Mouse (Mus musculus) MEL (cell line): Measurements from ENCODE around the gene Pygo1. TPM values are rescaled to one million over a fixed set of nuclear protein-coding genes. Genes with fewer than 3 reads are reported as not detected.

Experiments
- DNase-seq: peaks from one replicate; pipeline ENCODE4 v3.0.0; 2011; ENCODE audit warnings: low read depth, low spot score
- H3K27ac ChIP-seq: 2 replicates; pipeline ENCODE4 v1.5.1; 2012; ENCODE audit warnings: low read depth, mild to moderate bottlenecking, control low read depth, low read length, moderate library complexity; ENCODE audit not compliant: control insufficient read depth
- H3K27me3 ChIP-seq, 2 experiments: fragments of 150-350 bp in 1 of 2; sonication (generic) in 1 of 2; 2 replicates each; pipeline ENCODE4 v1.6.1; 2012; ENCODE audit warnings: low read length in 2 of 2, mild to moderate bottlenecking in 2 of 2, improper control_type of control experiment in 1 of 2, moderate library complexity in 1 of 2; ENCODE audit not compliant: insufficient read depth in 2 of 2, control insufficient read depth in 1 of 2
- H3K36me3 ChIP-seq, 2 experiments: 2 replicates each; pipeline ENCODE4 v1.6.1; 2012 to 2014; ENCODE audit warnings: low read length in 2 of 2, improper control_type of control experiment in 1 of 2, inconsistent platforms in 1 of 2, mild to moderate bottlenecking in 1 of 2; ENCODE audit not compliant: insufficient read depth in 2 of 2, control insufficient read depth in 1 of 2
- H3K4me1 ChIP-seq, 2 experiments: fragments of 150-350 bp in 1 of 2; sonication (generic) in 1 of 2; 2 replicates each; pipeline ENCODE4 v1.6.1; 2012; ENCODE audit warnings: low read length in 2 of 2, improper control_type of control experiment in 1 of 2, mild to moderate bottlenecking in 1 of 2; ENCODE audit not compliant: insufficient read depth in 2 of 2, control insufficient read depth in 1 of 2
- H3K4me3 ChIP-seq, 2 experiments: fragments of 150-350 bp in 1 of 2; sonication (generic) in 1 of 2; 2 replicates each; pipeline ENCODE4 v1.5.1; 2012; ENCODE audit warnings: low read depth in 2 of 2, low read length in 2 of 2, mild to moderate bottlenecking in 2 of 2, moderate library complexity in 2 of 2, control low read depth in 1 of 2, improper control_type of control experiment in 1 of 2; ENCODE audit not compliant: control insufficient read depth in 1 of 2, insufficient read depth in 1 of 2
- H3K79me2 ChIP-seq: 2 replicates; pipeline ENCODE4 v1.6.1; 2012; ENCODE audit warnings: mild to moderate bottlenecking, low read length, moderate library complexity; ENCODE audit not compliant: control insufficient read depth, poor library complexity, insufficient read depth
- H3K9ac ChIP-seq: 2 replicates; pipeline ENCODE4 v1.6.1; 2012; ENCODE audit warnings: low read depth, mild to moderate bottlenecking, control low read depth, low read length, moderate library complexity; ENCODE audit not compliant: control insufficient read depth, poor library complexity, severe bottlenecking
- H3K9me3 ChIP-seq: fragments of 150-350 bp; sonication (generic); replicated peaks from 2 replicates; pipeline ENCODE4 v1.6.1; 2012; ENCODE audit warnings: mild to moderate bottlenecking, low read length, improper control_type of control experiment, moderate library complexity; ENCODE audit not compliant: insufficient read depth
- CHD1 ChIP-seq: IDR thresholded peaks from 2 replicates; pipeline ENCODE4 v1.6.1; 2012; ENCODE audit warnings: low read depth, mild to moderate bottlenecking, inconsistent platforms, low read length, improper control_type of control experiment
- CTCF ChIP-seq, 3 experiments: IDR thresholded peaks in 2 of 3; conservative IDR thresholded peaks in 1 of 3; 2 replicates each; pipeline ENCODE4 v1.5.1; 2011 to 2012; ENCODE audit warnings: low read length in 3 of 3, low read depth in 2 of 3, mild to moderate bottlenecking in 2 of 3, improper control_type of control experiment in 1 of 3, inconsistent platforms in 1 of 3, mixed read lengths in 1 of 3, moderate library complexity in 1 of 3; ENCODE audit not compliant: control insufficient read depth in 1 of 3, insufficient read depth in 1 of 3, poor library complexity in 1 of 3, severe bottlenecking in 1 of 3
- E2F4 ChIP-seq: IDR thresholded peaks from 2 replicates; pipeline ENCODE4 v1.6.1; 2011; ENCODE audit warnings: low read depth, low read length, improper control_type of control experiment, borderline replicate concordance
- ELF1 ChIP-seq: IDR thresholded peaks from 2 replicates; pipeline ENCODE4 v1.6.1; 2014; ENCODE audit warnings: low read depth, mild to moderate bottlenecking, inconsistent platforms, low read length, improper control_type of control experiment, moderate library complexity
- EP300 ChIP-seq, 2 experiments: IDR thresholded peaks; 2 replicates each; pipeline ENCODE4 v1.6.1; 2011; ENCODE audit warnings: improper control_type of control experiment in 2 of 2, low read length in 2 of 2, low read depth in 1 of 2, mild to moderate bottlenecking in 1 of 2
- ETS1 ChIP-seq: IDR thresholded peaks from 2 replicates; pipeline ENCODE4 v1.6.1; 2012; ENCODE audit warnings: low read depth, mild to moderate bottlenecking, inconsistent platforms, low read length, improper control_type of control experiment, moderate library complexity
- HCFC1 ChIP-seq: IDR thresholded peaks from 2 replicates; pipeline ENCODE4 v1.6.1; 2012; ENCODE audit warnings: low read depth, mild to moderate bottlenecking, inconsistent platforms, low read length, improper control_type of control experiment, moderate library complexity
- KAT2A ChIP-seq: conservative IDR thresholded peaks from 2 replicates; pipeline ENCODE4 v1.6.1; 2012; ENCODE audit warnings: low read depth, low read length, improper control_type of control experiment, inconsistent platforms
- MAFK ChIP-seq: IDR thresholded peaks from 2 replicates; pipeline ENCODE4 v1.6.1; 2011; ENCODE audit warnings: low read depth, mild to moderate bottlenecking, low read length, improper control_type of control experiment, borderline replicate concordance
- MAX ChIP-seq: IDR thresholded peaks from 2 replicates; pipeline ENCODE4 v1.6.1; 2011; ENCODE audit warnings: low read length, improper control_type of control experiment
- MEF2A ChIP-seq: IDR thresholded peaks from 2 replicates; pipeline ENCODE4 v1.6.1; 2014; ENCODE audit warnings: low read depth, mild to moderate bottlenecking, inconsistent platforms, low read length, improper control_type of control experiment; ENCODE audit not compliant: poor library complexity, insufficient replicate concordance, severe bottlenecking; ENCODE audit errors: extremely low read depth
- MXI1 ChIP-seq: IDR thresholded peaks from 2 replicates; pipeline ENCODE4 v1.6.1; 2011; ENCODE audit warnings: mild to moderate bottlenecking, low read depth, low read length, improper control_type of control experiment
- MYB ChIP-seq: IDR thresholded peaks from 2 replicates; pipeline ENCODE4 v1.6.1; 2011; ENCODE audit warnings: mild to moderate bottlenecking, low read depth, low read length, improper control_type of control experiment
- MYC ChIP-seq: IDR thresholded peaks from 2 replicates; pipeline ENCODE4 v1.6.1; 2011; ENCODE audit warnings: low read depth, mild to moderate bottlenecking, low read length, improper control_type of control experiment, moderate library complexity
- NELFE ChIP-seq: IDR thresholded peaks from 2 replicates; pipeline ENCODE4 v1.6.1; 2011; ENCODE audit warnings: low read depth, low read length, improper control_type of control experiment
- NRF1 ChIP-seq: IDR thresholded peaks from 2 replicates; pipeline ENCODE4 v1.6.1; 2014; ENCODE audit warnings: low read depth, mild to moderate bottlenecking, inconsistent platforms, low read length, improper control_type of control experiment, moderate library complexity; ENCODE audit not compliant: poor library complexity, insufficient read depth, severe bottlenecking
- POLR2A ChIP-seq, 2 experiments: IDR thresholded peaks; 2 replicates each; pipeline ENCODE4 v1.6.1; 2011 to 2012; ENCODE audit warnings: low read length in 2 of 2, mild to moderate bottlenecking in 2 of 2, control low read depth in 1 of 2, improper control_type of control experiment in 1 of 2, low read depth in 1 of 2, moderate library complexity in 1 of 2; ENCODE audit not compliant: control insufficient read depth in 1 of 2, insufficient read depth in 1 of 2, poor library complexity in 1 of 2
- POLR2AphosphoS2 ChIP-seq: IDR thresholded peaks from 2 replicates; pipeline ENCODE4 v1.6.1; 2011; ENCODE audit warnings: low read length, improper control_type of control experiment
- POLR2AphosphoS5 ChIP-seq: IDR thresholded peaks from 2 replicates; pipeline ENCODE4 v1.6.1; 2012; ENCODE audit warnings: low read depth, borderline replicate concordance, mild to moderate bottlenecking, inconsistent platforms, low read length, moderate library complexity, mixed read lengths
- RAD21 ChIP-seq: IDR thresholded peaks from 2 replicates; pipeline ENCODE4 v1.6.1; 2011; ENCODE audit warnings: mild to moderate bottlenecking, low read depth, low read length, improper control_type of control experiment
- RCOR1 ChIP-seq: IDR thresholded peaks from 2 replicates; pipeline ENCODE4 v1.6.1; 2012; ENCODE audit warnings: low read depth, mild to moderate bottlenecking, inconsistent platforms, low read length, improper control_type of control experiment
- SMC3 ChIP-seq: IDR thresholded peaks from 2 replicates; pipeline ENCODE4 v1.6.1; 2011; ENCODE audit warnings: low read depth, low read length, improper control_type of control experiment
- TAL1 ChIP-seq: IDR thresholded peaks from 2 replicates; pipeline ENCODE4 v1.6.1; 2012; ENCODE audit warnings: mild to moderate bottlenecking, inconsistent platforms, low read length, moderate library complexity, mixed read lengths
- TBP ChIP-seq: IDR thresholded peaks from 2 replicates; pipeline ENCODE4 v1.8.0; 2011; ENCODE audit warnings: low read depth, low read length, improper control_type of control experiment
- TCF12 ChIP-seq: IDR thresholded peaks from 2 replicates; pipeline ENCODE4 v1.6.1; 2014; ENCODE audit warnings: low read depth, mild to moderate bottlenecking, inconsistent platforms, low read length, improper control_type of control experiment, moderate library complexity
- UBTF ChIP-seq: IDR thresholded peaks from 2 replicates; pipeline ENCODE4 v1.6.1; 2012; ENCODE audit warnings: low read depth, mild to moderate bottlenecking, inconsistent platforms, low read length, improper control_type of control experiment, moderate library complexity, borderline replicate concordance; ENCODE audit not compliant: insufficient read depth
- USF1 ChIP-seq: IDR thresholded peaks from 2 replicates; pipeline ENCODE4 v1.6.1; 2014; ENCODE audit warnings: low read depth, mild to moderate bottlenecking, inconsistent platforms, low read length, improper control_type of control experiment, moderate library complexity
- USF2 ChIP-seq, 2 experiments: IDR thresholded peaks; 2 replicates each; pipeline ENCODE4 v1.6.1; 2011 to 2012; ENCODE audit warnings: improper control_type of control experiment in 2 of 2, low read length in 2 of 2, borderline replicate concordance in 1 of 2, inconsistent platforms in 1 of 2, low read depth in 1 of 2, mild to moderate bottlenecking in 1 of 2; ENCODE audit not compliant: insufficient read depth in 1 of 2
- ZC3H11A ChIP-seq: IDR thresholded peaks from 2 replicates; pipeline ENCODE4 v1.6.1; 2012; ENCODE audit warnings: low read depth, mild to moderate bottlenecking, inconsistent platforms, low read length, improper control_type of control experiment
- ZKSCAN1 ChIP-seq: IDR thresholded peaks from 2 replicates; pipeline ENCODE4 v1.6.1; 2012; ENCODE audit warnings: low read depth, mild to moderate bottlenecking, inconsistent platforms, low read length, improper control_type of control experiment, moderate library complexity
- ZNF384 ChIP-seq: IDR thresholded peaks from 2 replicates; pipeline ENCODE4 v1.6.1; 2012; ENCODE audit warnings: low read depth, mild to moderate bottlenecking, inconsistent platforms, low read length, improper control_type of control experiment
- polyA plus RNA-seq, 2 experiments: library from polyadenylated mRNA; stranded (reverse) in 1 of 2; unstranded in 1 of 2; fragments of >175 nt in 1 of 2; fragments of >200 nt in 1 of 2; gene quantifications; 2 replicates each; pipeline versions ENCODE4 v1.2.1 to v1.2.4; 2012; ENCODE audit warnings: low replicate concordance in 2 of 2, low read depth in 1 of 2; ENCODE audit not compliant: insufficient read length in 2 of 2, insufficient read depth in 1 of 2, missing spikeins in 1 of 2
- total RNA-seq: library from RNA; depleted of rRNA; stranded (reverse); fragments of 300-350 nt; gene quantifications from 2 replicates; pipeline ENCODE4 v1.2.3, GENCODE M21; 2012

Pygo1 gene
- total and polyA plus RNA-seq, 3 experiments: not detected

DNA sequence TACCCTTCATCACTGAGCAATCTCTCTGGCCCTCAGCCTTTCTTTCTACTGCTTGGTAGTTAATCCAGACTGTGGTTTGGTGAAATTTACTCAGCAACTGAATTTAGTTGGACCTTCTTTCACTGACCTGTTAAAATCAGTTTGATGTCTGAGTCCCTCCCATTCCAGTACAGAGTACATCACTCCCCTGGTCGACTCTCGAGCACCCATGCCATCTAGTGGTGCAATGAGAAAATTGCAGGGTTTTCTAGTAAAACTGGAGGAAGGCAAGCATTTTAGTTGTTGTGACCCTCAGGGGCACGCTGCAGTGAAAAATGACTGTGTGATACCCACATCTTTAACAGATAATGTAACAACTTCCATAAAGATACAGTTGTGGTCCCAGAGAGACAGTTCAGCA, 41.5 kb upstream of the Pygo1 start:
- no peak overlapping the region for H3K4me3 ChIP-seq
- H3K4me1 ChIP-seq: peaks cover 3 to 7% of the 10 kb centered on the region in 2 experiments; a peak in 3 of 4 replicates
- no peaks in the 10 kb centered on the region for H3K79me2 ChIP-seq
- no peaks in the 10 kb centered on the region; a peak in 1 of 4 replicates for H3K27me3 ChIP-seq
- no peaks in the 10 kb centered on the region for H3K9me3 ChIP-seq
- peak; percentile 72 for DNase-seq
- H3K36me3 ChIP-seq: peaks cover 0 to 3% of the 10 kb centered on the region in 2 experiments; a peak in 2 of 4 replicates
- H3K9ac ChIP-seq: no peak overlapping the region
- TF ChIP-seq TBP (no peak), NRF1 (no peak), RAD21 (peak; percentile 93), ZC3H11A (peak; percentile 84), SMC3 (peak; percentile 95), TAL1 (no peak), CTCF (IDR thresholded peaks at IDR 0.05 in 2 of 3, conservative IDR thresholded peaks at IDR 0.05 in 1 of 3; ENCODE audit: control insufficient read depth in 1 of 3, insufficient read depth in 1 of 3, low read depth in 2 of 3, low read length in 3 of 3, poor library complexity in 1 of 3, severe bottlenecking in 1 of 3) (peak; percentile 75 to 92 (median 81))
- TF ChIP-seq, all 39 proteins: peak for 4
- H3K27ac ChIP-seq: no peak overlapping the region

DNA sequence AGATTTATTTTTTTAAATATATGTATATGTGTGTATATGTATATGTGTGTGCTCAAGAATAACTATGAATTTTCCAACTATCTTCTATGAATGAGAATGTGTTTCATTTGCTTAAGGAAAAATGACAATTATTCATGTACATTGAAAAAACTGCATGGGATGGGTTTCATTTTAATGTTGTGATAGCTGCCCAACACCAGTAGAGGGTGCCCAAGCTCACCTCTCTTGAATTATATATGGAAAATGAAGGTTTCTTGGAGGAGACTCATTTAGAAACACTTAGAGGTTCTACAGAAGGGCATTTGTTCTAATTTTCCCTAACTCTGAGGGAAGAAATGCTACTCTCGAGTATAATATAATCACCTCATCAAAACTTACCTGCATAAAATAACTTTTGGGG, 35.7 kb upstream of the Pygo1 start:
- DNase-seq: peak; percentile 58
- Histone ChIP-seq H3K27me3 (no peaks in the 10 kb centered on the region), H3K4me3 (no peak overlapping the region), H3K27ac (no peak overlapping the region), H3K79me2 (no peaks in the 10 kb centered on the region), H3K4me1 (no peaks in the 10 kb centered on the region), H3K9me3 (no peaks in the 10 kb centered on the region), H3K36me3 (no peaks in the 10 kb centered on the region), H3K9ac (no peak overlapping the region)
- TF ChIP-seq POLR2A (IDR thresholded peaks at IDR 0.05; ENCODE audit: control insufficient read depth in 1 of 2, insufficient read depth in 1 of 2, low read depth in 1 of 2, low read length in 2 of 2, poor library complexity in 1 of 2) (no peak), USF1 (no peak), ZC3H11A (peak; percentile 46; the same call in 1 of the 2 replicates), POLR2AphosphoS2 (no peak), MXI1 (no peak), KAT2A (no peak), TCF12 (no peak), NRF1 (no peak), MYB (no peak), TBP (no peak), RAD21 (peak; percentile 69), ELF1 (no peak), E2F4 (no peak), NELFE (no peak), SMC3 (peak; percentile 67), ETS1 (no peak), CHD1 (no peak), MAX (no peak), MAFK (no peak), ZNF384 (peak; percentile 67), POLR2AphosphoS5 (no peak), UBTF (no peak), USF2 (IDR thresholded peaks at IDR 0.05; ENCODE audit: borderline replicate concordance in 1 of 2, insufficient read depth in 1 of 2, low read depth in 1 of 2, low read length in 2 of 2) (no peak), RCOR1 (no peak), MEF2A (no peak), EP300 (IDR thresholded peaks at IDR 0.05; ENCODE audit: low read depth in 1 of 2, low read length in 2 of 2) (no peak), ZKSCAN1 (no peak), MYC (no peak), HCFC1 (no peak)
